Mouse (Mus musculus) cortical plate, adult 2 months (tissue): ENCODE data around the gene Slc7a8.

Source experiments
- CTCF ChIP-seq: fragments of 200-500 bp; IDR thresholded peaks from 2 replicates; pipeline ENCODE4 v1.5.1; 2011; ENCODE audit warnings: mild to moderate bottlenecking, control low read depth, low read length; ENCODE audit not compliant: insufficient read depth; ENCODE audit errors: extremely low read depth
- POLR2A ChIP-seq: fragments of 200-500 bp; IDR thresholded peaks from 2 replicates; pipeline ENCODE4 v1.6.1; 2011; ENCODE audit warnings: mild to moderate bottlenecking, low read length, control low read depth; ENCODE audit not compliant: insufficient read depth; ENCODE audit errors: extremely low read depth

- TF ChIP-seq CTCF (no peak), POLR2A (no peak)
These were observed 103.0 kb downstream of the Slc7a8 start for GRCm38 (mm10) chr14:54678657-54679304.
